Mouse (Mus musculus) 3T3-L1 (cell line): ENCODE measurements at regions not wholly inside any gene's neighbourhood (a gene's known extent, or its start where the extent isn't known, plus 50 kb on each side); places are given as distances from the start of the nearest gene placed in this dataset.

Experiments used
- DNase-seq: peaks from one replicate; pipeline ENCODE4 v3.0.0-alpha.2; 2015; ENCODE audit warnings: low read depth, low spot score

DNA sequence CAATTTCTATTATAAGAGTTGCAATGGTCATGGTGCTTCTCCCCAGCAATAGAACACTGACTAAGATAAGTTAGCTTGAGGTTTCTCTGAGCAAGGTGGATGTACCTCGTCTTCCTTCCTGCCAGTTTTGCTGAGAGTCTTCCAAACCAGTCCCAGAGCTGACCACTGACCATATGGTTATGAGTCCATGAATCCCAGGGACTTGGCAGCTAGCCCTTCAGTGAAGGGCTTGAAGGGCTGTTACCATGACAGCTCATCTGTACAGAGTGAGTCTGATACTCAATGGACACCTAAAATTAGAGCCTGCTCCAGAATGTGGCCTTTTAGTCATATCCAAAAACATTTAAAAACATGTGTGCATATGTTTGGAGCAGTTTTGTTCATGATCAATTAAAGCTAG lies 297.5 kb upstream of the Thsd7b start:
- DNase-seq = no peak

DNA sequence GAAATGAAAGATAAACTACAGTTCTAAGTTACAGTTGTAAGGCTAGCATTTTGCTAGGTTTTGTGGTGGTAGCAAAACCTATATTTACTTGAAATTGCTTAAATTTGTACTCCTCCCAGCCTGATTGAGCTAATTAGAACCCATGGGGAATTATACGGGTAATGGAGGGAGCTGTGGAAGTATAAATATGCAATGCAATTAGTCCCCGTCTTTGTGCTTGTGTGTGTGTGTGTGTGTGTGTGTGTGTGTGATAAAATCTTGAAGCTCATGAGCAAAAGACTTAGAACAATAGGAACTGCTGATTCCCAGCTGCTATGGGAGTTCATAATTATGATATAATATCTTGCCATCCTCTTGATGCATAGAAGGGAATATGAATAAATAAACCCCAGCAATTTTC lies 321.7 kb upstream of the Thsd7b start:
- DNase-seq = no peak

DNA sequence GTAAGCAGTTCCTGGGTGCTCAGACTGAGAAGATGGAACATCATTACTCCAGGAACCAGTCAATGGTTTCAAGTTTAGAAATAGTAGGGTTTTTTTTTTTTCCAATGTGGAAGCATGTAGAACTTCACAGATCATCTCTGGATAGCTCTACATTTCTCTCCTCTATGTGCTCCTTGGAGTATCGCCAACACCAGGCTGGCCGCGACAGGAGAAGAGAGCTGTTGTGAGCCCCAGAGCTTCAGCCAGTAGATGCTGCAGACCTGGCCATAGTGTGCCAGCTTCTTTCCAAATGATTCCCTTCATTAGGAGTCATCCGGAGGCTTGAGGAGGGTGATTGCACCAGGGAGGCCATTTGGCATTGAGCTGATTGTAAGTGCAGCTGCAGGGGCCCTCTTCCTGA lies 322.6 kb upstream of the Thsd7b start:
- DNase-seq = no peak

DNA sequence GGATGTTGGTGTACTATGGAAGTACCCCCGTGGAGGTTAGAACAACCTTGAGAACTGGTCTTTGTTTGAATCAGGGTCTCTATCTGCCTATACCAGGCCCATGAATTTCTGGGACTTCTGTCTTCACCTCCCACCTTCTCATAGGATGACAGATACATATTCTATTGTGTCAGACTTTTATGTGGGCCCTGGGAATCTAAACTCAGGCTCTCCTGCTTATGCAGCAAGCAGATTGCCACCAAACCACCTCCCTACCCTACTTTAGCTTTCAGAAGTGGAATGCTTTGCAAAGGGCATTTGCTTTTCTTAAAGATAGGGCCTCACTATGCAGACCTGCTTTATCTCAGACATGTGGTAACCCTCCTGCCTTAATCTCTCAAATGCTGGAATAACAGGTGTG lies 322.7 kb upstream of the Cxcr4 start:
- no peak for DNase-seq

- DNase-seq = no peak
Observed at GRCm38 (mm10) chr1:128912532-128912931, 320.4 kb upstream of the Cxcr4 start.

DNA sequence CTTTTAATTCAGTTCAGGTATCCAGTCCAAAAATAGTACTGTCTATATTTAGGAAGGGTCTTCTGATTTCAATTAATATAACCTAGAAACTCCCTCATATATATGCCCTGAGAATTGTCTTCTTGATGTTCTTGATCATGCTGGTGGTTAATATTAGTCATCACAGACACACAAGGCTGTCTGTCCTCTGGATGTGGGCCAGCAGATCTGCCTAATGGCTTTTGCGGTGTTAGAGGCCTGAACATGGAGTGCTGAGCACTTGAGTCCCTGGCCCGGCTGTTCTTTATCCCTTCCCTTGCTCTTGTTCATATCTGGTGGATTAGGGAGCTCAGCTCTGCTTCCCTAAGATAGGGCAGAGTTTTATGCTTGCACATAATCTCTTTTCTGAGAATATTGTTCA lies 315.5 kb upstream of the Cxcr4 start:
- no peak for DNase-seq

GRCm38 (mm10) chr1:128898025-128898424 lies 305.9 kb upstream of the Cxcr4 start:
- DNase-seq = no peak

DNA sequence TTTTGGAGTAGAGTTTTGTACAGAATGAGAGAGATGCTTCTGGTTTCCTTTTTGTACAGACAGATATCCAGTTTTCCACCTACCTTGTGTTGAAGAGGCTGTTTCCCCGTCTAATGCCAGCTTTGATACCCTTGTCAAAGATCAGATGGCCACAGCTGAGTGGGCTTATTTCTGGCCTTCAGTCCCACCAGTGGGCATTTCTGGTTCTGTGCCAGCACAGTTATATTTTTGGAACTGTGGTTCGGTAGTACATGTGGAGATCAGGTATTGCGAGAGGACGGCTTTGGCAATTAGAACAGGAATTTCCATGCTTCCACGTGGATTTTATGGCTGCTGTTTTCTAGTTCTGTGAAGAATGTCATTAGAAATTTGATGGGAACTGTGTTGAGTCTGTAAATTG lies 302.5 kb upstream of the Cxcr4 start:
- DNase-seq = no peak

- no peak for DNase-seq
Observed at GRCm38 (mm10) chr1:128878291-128878690, 286.2 kb upstream of the Cxcr4 start.

DNA sequence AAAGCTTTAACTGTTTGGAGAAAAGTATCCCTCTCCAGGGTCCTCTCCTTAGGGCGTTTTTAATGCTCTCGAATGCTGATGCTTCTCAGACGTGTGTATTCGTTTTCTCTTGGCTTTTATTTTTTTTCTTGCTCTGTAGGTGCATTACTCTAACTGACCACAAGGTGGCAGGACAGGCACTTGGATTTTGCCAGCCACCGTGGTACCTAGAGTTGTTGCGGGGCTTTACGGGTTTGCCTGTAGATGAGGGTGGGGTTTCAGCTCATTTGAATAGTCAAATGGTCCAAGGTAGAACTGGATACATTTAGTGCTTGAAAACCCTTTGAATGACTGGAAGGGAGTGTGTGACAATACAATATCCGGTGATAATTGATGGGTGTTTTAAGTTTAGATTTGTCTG lies 283.2 kb upstream of the Cxcr4 start:
- DNase-seq = peak; percentile 60

- DNase-seq = no peak
Observed at GRCm38 (mm10) chr1:128874190-128874589, 282.1 kb upstream of the Cxcr4 start.

DNA sequence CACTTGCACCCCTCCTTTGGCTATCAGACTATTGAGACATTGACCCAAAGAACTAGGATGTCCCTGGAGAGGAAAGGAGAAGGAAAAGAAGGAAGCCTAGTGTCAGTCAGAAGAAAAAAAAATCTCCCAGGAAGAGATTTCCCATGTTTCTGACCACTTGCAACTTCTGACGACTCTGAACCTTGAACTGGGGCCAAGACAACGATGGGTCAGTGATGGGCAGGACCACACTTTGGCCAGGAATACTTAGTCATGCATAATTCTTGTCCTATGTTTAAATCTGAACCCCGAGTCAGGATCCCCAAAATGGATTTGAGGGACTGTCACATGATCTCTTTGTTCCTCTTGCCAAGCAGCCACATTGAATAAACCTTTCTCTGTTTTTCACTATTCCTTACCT lies 276.7 kb upstream of the Cxcr4 start:
- no peak for DNase-seq

GRCm38 (mm10) chr1:128860537-128860936 lies 268.4 kb upstream of the Cxcr4 start:
- DNase-seq = no peak

- DNase-seq = no peak
Observed at GRCm38 (mm10) chr1:128860094-128860493, 268.0 kb upstream of the Cxcr4 start.

DNA sequence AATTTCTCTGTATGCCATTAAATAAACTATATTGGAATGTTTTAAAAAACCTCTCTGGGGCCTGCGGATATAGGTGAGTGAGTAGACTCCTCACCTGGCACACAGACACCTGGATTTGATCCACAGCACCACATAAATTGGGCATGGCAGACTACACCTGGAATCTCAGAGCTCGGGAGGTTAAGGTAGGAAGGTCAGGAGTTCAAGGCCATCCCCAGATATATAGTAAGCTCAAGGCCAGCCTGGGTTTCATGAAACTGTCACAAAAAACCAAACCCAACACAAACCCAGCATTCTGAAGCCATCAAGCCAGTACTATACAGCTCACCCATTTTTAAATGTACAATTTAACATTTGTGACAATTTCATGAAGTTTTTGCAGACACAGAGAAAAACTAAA lies 266.6 kb upstream of the Cxcr4 start:
- no peak for DNase-seq

- no peak for DNase-seq
Observed at GRCm38 (mm10) chr1:128856933-128857332, 264.8 kb upstream of the Cxcr4 start.

- DNase-seq = no peak
Observed at GRCm38 (mm10) chr1:128854649-128855048, 262.6 kb upstream of the Cxcr4 start.

GRCm38 (mm10) chr1:128853286-128853685 lies 261.2 kb upstream of the Cxcr4 start:
- no peak for DNase-seq

GRCm38 (mm10) chr1:128837361-128837760 lies 245.3 kb upstream of the Cxcr4 start:
- DNase-seq = no peak

DNA sequence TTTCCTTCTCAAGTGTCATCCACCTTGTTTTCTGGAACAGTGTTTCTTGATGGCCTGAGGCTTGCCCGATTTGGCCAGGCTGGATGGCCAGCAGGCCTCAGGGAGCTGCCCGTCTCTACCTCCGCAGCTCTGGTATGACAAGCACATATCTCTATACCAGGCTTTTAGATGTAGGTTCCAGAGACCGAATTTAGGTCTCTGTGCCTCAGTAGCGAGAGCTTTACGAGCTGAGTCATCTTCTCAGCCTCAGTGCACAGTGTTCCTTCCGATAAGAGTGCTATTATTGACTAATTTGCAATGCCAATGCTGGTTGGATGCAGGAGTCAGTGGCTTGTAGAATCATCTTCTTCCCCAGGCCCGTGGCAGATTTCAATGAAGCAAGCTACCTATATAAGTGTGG lies 243.4 kb upstream of the Cxcr4 start:
- no peak for DNase-seq

DNA sequence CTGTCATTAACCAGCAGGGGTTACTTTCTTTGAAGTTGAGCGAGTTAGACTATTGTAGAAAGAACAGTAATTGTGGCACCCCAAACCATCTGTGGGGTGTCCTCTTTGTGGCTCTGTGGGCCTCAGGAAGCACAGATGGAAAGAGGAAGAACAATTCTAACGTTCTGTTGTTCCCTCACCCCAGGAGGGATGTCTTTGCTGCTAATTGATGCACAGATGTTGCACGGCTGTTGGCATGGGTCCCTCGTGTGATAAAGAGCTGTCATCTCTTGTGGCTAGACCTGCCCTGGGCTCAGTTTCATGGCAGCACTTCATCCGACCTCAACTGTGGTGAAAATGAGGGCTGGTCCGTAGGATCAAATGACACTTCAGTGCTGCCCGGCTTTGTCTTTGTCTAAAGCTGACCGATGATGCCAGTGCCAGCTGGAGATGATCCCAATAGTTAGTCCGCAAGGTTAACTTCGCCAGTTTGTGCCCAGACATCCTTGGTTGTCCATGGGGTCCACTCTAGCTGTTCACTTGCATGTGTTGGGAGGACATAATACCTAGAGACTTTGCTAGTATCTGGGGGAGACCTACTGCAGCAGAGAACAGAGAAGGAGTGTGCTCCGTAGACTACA lies 241.1 kb upstream of the Cxcr4 start:
- DNase-seq = peak; percentile 1

- DNase-seq = peak; percentile 70
Observed at GRCm38 (mm10) chr1:128832201-128832883, 240.2 kb upstream of the Cxcr4 start.

- no peak for DNase-seq
Observed at GRCm38 (mm10) chr1:128830671-128831240, 238.7 kb upstream of the Cxcr4 start.
